Mouse (Mus musculus): ENCODE measurements around the gene Lifr. TPM values are rescaled to one million over a fixed set of nuclear protein-coding genes. Genes with fewer than 3 reads are reported as not detected.

Lifr gene
- polyA plus RNA-seq, 1 experiment: 18.9 TPM

- Histone ChIP-seq H3K9me3 (no peaks in the 10 kb centered on the region), H3K4me1 (peaks cover 68% of the 10 kb centered on the region), H3K36me3 (replicated peaks; ENCODE audit: low read length) (peaks cover 19% of the 10 kb centered on the region), H3K27me3 (replicated peaks) (peaks cover 49% of the 10 kb centered on the region), H3K4me3 (replicated peaks) (peak overlapping the region; percentile 69)
- no peak for TF ChIP-seq FLI1 (IDR thresholded peaks at IDR 0.05; ENCODE audit: low read length)
- no peak for TF ChIP-seq GATA1 (IDR thresholded peaks at IDR 0.05; ENCODE audit: borderline replicate concordance, low read length)
Measured at GRCm38 (mm10) chr15:7136912-7137311, 46.5 kb downstream of the Lifr start.

- Histone ChIP-seq H3K4me3 (replicated peaks) (peak overlapping the region; percentile 58), H3K36me3 (replicated peaks; ENCODE audit: low read length) (peaks cover 18% of the 10 kb centered on the region), H3K27me3 (replicated peaks) (peaks cover 50% of the 10 kb centered on the region), H3K9me3 (no peaks in the 10 kb centered on the region), H3K4me1 (peaks cover 72% of the 10 kb centered on the region)
- TF ChIP-seq GATA1 (IDR thresholded peaks at IDR 0.05; ENCODE audit: borderline replicate concordance, low read length) (no peak), FLI1 (IDR thresholded peaks at IDR 0.05; ENCODE audit: low read length) (no peak)
Measured at GRCm38 (mm10) chr15:7137607-7138006, 47.2 kb downstream of the Lifr start.

DNA sequence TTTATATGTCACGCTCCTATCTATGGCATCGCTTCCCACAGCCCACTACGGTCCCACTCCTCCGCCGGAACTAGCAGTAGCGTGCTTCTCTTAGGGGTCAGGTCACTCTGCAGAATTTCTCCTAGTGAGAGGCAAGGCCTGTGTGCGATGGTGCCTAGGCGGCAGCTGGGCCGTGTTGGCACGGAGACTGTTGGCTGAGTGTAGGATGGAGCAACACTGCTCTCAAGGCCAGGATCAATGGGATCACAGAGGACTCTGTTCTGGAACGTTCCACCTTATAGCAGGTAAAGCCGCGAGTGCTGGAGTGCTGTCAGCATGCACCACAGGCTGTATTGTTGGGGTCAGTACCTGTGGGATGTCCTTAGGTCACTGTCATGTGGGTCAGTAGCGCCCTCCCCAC lies 48.1 kb downstream of the Lifr start:
- H3K4me3 ChIP-seq (replicated peaks): peak overlapping the region; percentile 39
- peaks cover 12% of the 10 kb centered on the region for H3K36me3 ChIP-seq (replicated peaks; ENCODE audit: low read length)
- H3K9me3 ChIP-seq: no peaks in the 10 kb centered on the region
- peaks cover 71% of the 10 kb centered on the region for H3K4me1 ChIP-seq
- TF ChIP-seq GATA1 (IDR thresholded peaks at IDR 0.05; ENCODE audit: borderline replicate concordance, low read length): no peak
- TF ChIP-seq FLI1 (IDR thresholded peaks at IDR 0.05; ENCODE audit: low read length): no peak
- H3K27me3 ChIP-seq (replicated peaks): peaks cover 52% of the 10 kb centered on the region

- peaks cover 59% of the 10 kb centered on the region for H3K27me3 ChIP-seq (replicated peaks)
- no peak for TF ChIP-seq FLI1 (IDR thresholded peaks at IDR 0.05; ENCODE audit: low read length)
- no peaks in the 10 kb centered on the region for H3K9me3 ChIP-seq
- H3K4me1 ChIP-seq: peaks cover 73% of the 10 kb centered on the region
- peaks cover 12% of the 10 kb centered on the region for H3K36me3 ChIP-seq (replicated peaks; ENCODE audit: low read length)
- no peak overlapping the region for H3K4me3 ChIP-seq (replicated peaks)
Measured at GRCm38 (mm10) chr15:7140322-7140721, 49.9 kb downstream of the Lifr start.

DNA sequence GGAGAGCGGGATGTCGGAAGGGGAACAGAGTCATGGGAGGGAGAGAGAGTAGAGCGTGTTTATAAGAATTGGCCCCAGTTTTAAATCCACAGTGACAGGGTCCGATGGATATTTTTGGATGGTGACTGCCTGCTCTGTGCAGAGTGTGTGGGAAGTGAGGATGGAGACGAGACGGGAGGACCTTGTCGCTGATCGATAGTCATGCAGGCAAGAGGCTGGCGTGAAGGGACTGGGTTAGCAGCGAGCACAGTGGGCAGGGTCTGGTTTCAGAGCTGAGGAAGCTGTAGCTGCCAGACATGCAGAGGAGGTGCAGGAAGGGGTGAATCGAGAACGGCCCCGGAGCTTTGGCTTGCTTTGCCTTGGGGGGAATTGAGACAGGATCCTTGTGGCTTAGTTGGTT lies 50.8 kb downstream of the Lifr start:
- Histone ChIP-seq H3K4me1 (peaks cover 76% of the 10 kb centered on the region), H3K27me3 (replicated peaks) (peaks cover 63% of the 10 kb centered on the region), H3K4me3 (replicated peaks) (peak overlapping the region; percentile 57), H3K9me3 (no peaks in the 10 kb centered on the region), H3K36me3 (replicated peaks; ENCODE audit: low read length) (peaks cover 12% of the 10 kb centered on the region)
- TF ChIP-seq GATA1 (IDR thresholded peaks at IDR 0.05; ENCODE audit: borderline replicate concordance, low read length) (no peak), FLI1 (IDR thresholded peaks at IDR 0.05; ENCODE audit: low read length) (no peak)

- Histone ChIP-seq H3K27me3 (replicated peaks) (peaks cover 60% of the 10 kb centered on the region), H3K36me3 (replicated peaks; ENCODE audit: low read length) (peaks cover 1% of the 10 kb centered on the region)
Measured at GRCm38 (mm10) chr15:7143689-7144170, 53.3 kb downstream of the Lifr start.

GRCm38 (mm10) chr15:7144542-7144941 lies 54.1 kb downstream of the Lifr start:
- Histone ChIP-seq H3K4me1 (peaks cover 71% of the 10 kb centered on the region), H3K9me3 (no peaks in the 10 kb centered on the region), H3K36me3 (replicated peaks; ENCODE audit: low read length) (no peaks in the 10 kb centered on the region), H3K4me3 (replicated peaks) (no peak overlapping the region), H3K27me3 (replicated peaks) (peaks cover 59% of the 10 kb centered on the region)
- TF ChIP-seq GATA1 (IDR thresholded peaks at IDR 0.05; ENCODE audit: borderline replicate concordance, low read length) (no peak), FLI1 (IDR thresholded peaks at IDR 0.05; ENCODE audit: low read length) (no peak)

More at GRCm38 (mm10) chr15:7143689-7144170, 53.3 kb downstream of the Lifr start:
- Histone ChIP-seq H3K4me3 (replicated peaks) (peak overlapping the region; percentile 33), H3K4me1 (peaks cover 66% of the 10 kb centered on the region), H3K9me3 (no peaks in the 10 kb centered on the region)
- TF ChIP-seq GATA1 (IDR thresholded peaks at IDR 0.05; ENCODE audit: borderline replicate concordance, low read length) (no peak), FLI1 (IDR thresholded peaks at IDR 0.05; ENCODE audit: low read length) (no peak)

- peaks cover 72% of the 10 kb centered on the region for H3K4me1 ChIP-seq
- peaks cover 63% of the 10 kb centered on the region for H3K27me3 ChIP-seq (replicated peaks)
- no peak for TF ChIP-seq FLI1 (IDR thresholded peaks at IDR 0.05; ENCODE audit: low read length)
- TF ChIP-seq GATA1 (IDR thresholded peaks at IDR 0.05; ENCODE audit: borderline replicate concordance, low read length): no peak
Measured at GRCm38 (mm10) chr15:7144942-7145341, 54.5 kb downstream of the Lifr start.

GRCm38 (mm10) chr15:7145555-7145954 lies 55.1 kb downstream of the Lifr start:
- Histone ChIP-seq H3K36me3 (replicated peaks; ENCODE audit: low read length) (peaks cover 6% of the 10 kb centered on the region), H3K27me3 (replicated peaks) (peaks cover 63% of the 10 kb centered on the region), H3K4me3 (replicated peaks) (no peak overlapping the region), H3K4me1 (peaks cover 70% of the 10 kb centered on the region), H3K9me3 (no peaks in the 10 kb centered on the region)
- TF ChIP-seq FLI1 (IDR thresholded peaks at IDR 0.05; ENCODE audit: low read length) (no peak), GATA1 (IDR thresholded peaks at IDR 0.05; ENCODE audit: borderline replicate concordance, low read length) (no peak)

More at GRCm38 (mm10) chr15:7144942-7145341, 54.5 kb downstream of the Lifr start:
- no peak overlapping the region for H3K4me3 ChIP-seq (replicated peaks)
- H3K9me3 ChIP-seq: no peaks in the 10 kb centered on the region
- peaks cover 3% of the 10 kb centered on the region for H3K36me3 ChIP-seq (replicated peaks; ENCODE audit: low read length)

GRCm38 (mm10) chr15:7146529-7146928 lies 56.1 kb downstream of the Lifr start:
- no peaks in the 10 kb centered on the region for H3K9me3 ChIP-seq
- TF ChIP-seq FLI1 (IDR thresholded peaks at IDR 0.05; ENCODE audit: low read length): no peak
- no peak for TF ChIP-seq GATA1 (IDR thresholded peaks at IDR 0.05; ENCODE audit: borderline replicate concordance, low read length)
- peaks cover 58% of the 10 kb centered on the region for H3K27me3 ChIP-seq (replicated peaks)
- peaks cover 60% of the 10 kb centered on the region for H3K4me1 ChIP-seq
- H3K36me3 ChIP-seq (replicated peaks; ENCODE audit: low read length): peaks cover 10% of the 10 kb centered on the region
- H3K4me3 ChIP-seq (replicated peaks): no peak overlapping the region

DNA sequence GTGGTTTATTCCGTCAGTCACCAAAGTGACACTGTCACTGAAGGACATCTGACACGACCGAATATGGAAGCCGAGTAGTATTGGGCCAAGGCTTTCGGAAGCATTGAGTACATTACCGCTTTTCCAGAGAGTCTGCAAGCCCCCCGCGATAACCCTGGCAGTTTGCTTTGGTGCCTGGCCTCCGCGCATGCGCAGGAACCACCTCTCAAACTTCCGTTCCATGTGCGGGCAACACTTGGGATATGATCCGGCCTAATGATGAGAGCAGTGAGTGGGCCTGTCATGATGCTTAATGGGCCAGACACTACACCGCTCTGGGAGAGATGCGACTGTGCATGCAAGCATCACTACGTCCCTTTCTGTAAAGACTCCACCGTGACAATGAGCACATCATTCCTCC lies 59.4 kb downstream of the Lifr start:
- no peak for TF ChIP-seq GATA1 (IDR thresholded peaks at IDR 0.05; ENCODE audit: borderline replicate concordance, low read length)
- TF ChIP-seq FLI1 (IDR thresholded peaks at IDR 0.05; ENCODE audit: low read length): no peak
- Histone ChIP-seq H3K4me1 (peaks cover 63% of the 10 kb centered on the region), H3K4me3 (replicated peaks) (no peak overlapping the region), H3K9me3 (no peaks in the 10 kb centered on the region), H3K27me3 (replicated peaks) (peaks cover 63% of the 10 kb centered on the region), H3K36me3 (replicated peaks; ENCODE audit: low read length) (peaks cover 18% of the 10 kb centered on the region)

All from megakaryocyte, embryonic 14.5 days (primary cell).